Mouse (Mus musculus): Measurements from ENCODE around the gene Diras2.

Diras2 gene

GRCm38 (mm10) chr13:52457889-52458324 lies 73.2 kb downstream of the Diras2 start:
- DNase-seq (ENCODE audit: low read depth) = no peak

- no peak for DNase-seq (ENCODE audit: low read depth)
Observed at GRCm38 (mm10) chr13:52457177-52457888, 73.7 kb downstream of the Diras2 start.

- DNase-seq (ENCODE audit: low read depth) = no peak
Observed at GRCm38 (mm10) chr13:52455329-52455728, 75.8 kb downstream of the Diras2 start.

- no peak for DNase-seq (ENCODE audit: low read depth)
Observed at GRCm38 (mm10) chr13:52454708-52455250, 76.3 kb downstream of the Diras2 start.

Measured in c-Kit-positive CD71-negative TER-119-negative erythroid progenitor cells, embryonic 14.5 days (primary cell).